Mouse (Mus musculus) midbrain, embryonic 11.5 days (tissue): Measurements from ENCODE around the gene A430005L14Rik. TPM values are rescaled to one million over a fixed set of nuclear protein-coding genes. Genes with fewer than 3 reads are reported as not detected.

Experiments used
- ATAC-seq: fragments of 200-750 bp; cut with Nextera tagmentation; 2 replicates; pipeline ENCODE4 v1.8.0; 2017; ENCODE audit warnings: moderate TSS enrichment, moderate library complexity; ENCODE audit not compliant: low FRiP score
- DNase-seq: peaks from one replicate; pipeline ENCODE4 v3.0.0; 2015; ENCODE audit warnings: low spot score; ENCODE audit errors: missing footprints
- H3K27ac ChIP-seq: fragments of 300-500 bp; sonication (generic); 2 replicates; pipeline ENCODE4 v1.5.1; 2014; ENCODE audit warnings: low read depth, low read length
- H3K27me3 ChIP-seq: fragments of 300-500 bp; sonication (generic); 2 replicates; pipeline ENCODE4 v1.6.1; 2014; ENCODE audit warnings: mild to moderate bottlenecking, low read length, moderate library complexity, mixed read lengths; ENCODE audit not compliant: control insufficient read depth, insufficient read depth
- H3K36me3 ChIP-seq: fragments of 300-500 bp; sonication (generic); 2 replicates; pipeline ENCODE4 v1.6.1; 2014; ENCODE audit warnings: mild to moderate bottlenecking, low read length, moderate library complexity, mixed read lengths; ENCODE audit not compliant: control insufficient read depth, insufficient read depth
- H3K4me1 ChIP-seq: fragments of 300-500 bp; sonication (generic); 2 replicates; pipeline ENCODE4 v1.6.1; 2014; ENCODE audit warnings: low read length; ENCODE audit not compliant: control insufficient read depth, insufficient read depth
- H3K4me2 ChIP-seq: fragments of 300-500 bp; sonication (generic); 2 replicates; pipeline ENCODE4 v1.6.1; 2014; ENCODE audit warnings: mild to moderate bottlenecking, moderate library complexity
- H3K4me3 ChIP-seq: fragments of 300-500 bp; sonication (generic); 2 replicates; pipeline ENCODE4 v1.5.1; 2014; ENCODE audit warnings: low read depth, low read length
- H3K9ac ChIP-seq: fragments of 300-500 bp; sonication (generic); 2 replicates; pipeline ENCODE4 v1.6.1; 2014; ENCODE audit warnings: low read length
- H3K9me3 ChIP-seq: fragments of 300-500 bp; sonication (generic); 2 replicates; pipeline ENCODE4 v1.6.1; 2016; ENCODE audit warnings: low read length; ENCODE audit not compliant: control insufficient read depth
- whole genome bisulfite sequencing: fragments of 180-500 bp; shearing (Covaris S2); extraction: QIAGEN DNeasy Blood & Tissue Kit; methylation state at CpG from one replicate; pipeline ENCODE4 v1.1.7; 2014; 5-methylcytosine and 5-hydroxymethylcytosine counted together
- polyA plus RNA-seq: library from polyadenylated mRNA; unstranded; fragments of >200 nt; fragmentation: Nextera tagmentation; extraction: Ambion mirVana; gene quantifications from 2 replicates; pipeline ENCODE4 v1.2.1, GENCODE M21; 2014

The A430005L14Rik gene
- polyA plus RNA-seq, 1 experiment from 2014 or later = 124 TPM

- Histone ChIP-seq H3K36me3 (peaks cover 29% of the 10 kb centered on the region), H3K4me3 (no peak overlapping the region)
Measured at GRCm38 (mm10) chr4:153992715-153993114, 35.7 kb downstream of the A430005L14Rik start.

DNA sequence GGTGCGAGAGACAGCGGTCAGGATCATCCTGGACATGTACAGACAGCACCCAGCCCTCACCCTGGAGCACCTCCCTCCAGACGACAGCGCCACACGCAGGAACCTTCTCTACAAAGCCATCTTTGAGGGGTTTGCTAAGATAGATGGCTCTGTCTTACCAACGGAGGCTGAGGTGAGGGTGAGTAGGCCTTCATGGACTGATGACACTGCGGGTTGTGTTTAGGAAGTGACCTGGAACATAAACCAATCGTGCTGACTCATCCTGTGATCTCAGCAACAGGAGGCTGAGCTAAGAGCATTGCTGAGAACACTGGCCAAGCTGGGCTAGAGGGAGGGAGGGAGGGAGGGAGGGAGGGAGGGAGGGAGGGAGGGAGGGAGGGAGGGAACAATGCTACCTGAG is 36.5 kb downstream of the A430005L14Rik start:
- 90% methylated on average over 8 of the region's 8 CpGs for WGBS
- no peak for DNase-seq
- ATAC-seq = no peak
- Histone ChIP-seq H3K4me2 (no peak overlapping the region), H3K36me3 (peaks cover 25% of the 10 kb centered on the region), H3K4me3 (no peak overlapping the region), H3K27me3 (no peaks in the 10 kb centered on the region), H3K4me1 (no peaks in the 10 kb centered on the region), H3K27ac (no peak overlapping the region), H3K9me3 (no peaks in the 10 kb centered on the region), H3K9ac (no peak overlapping the region)

More at GRCm38 (mm10) chr4:153992715-153993114, 35.7 kb downstream of the A430005L14Rik start:
- Histone ChIP-seq H3K27ac (no peak overlapping the region), H3K27me3 (no peaks in the 10 kb centered on the region), H3K9ac (no peak overlapping the region), H3K4me1 (no peaks in the 10 kb centered on the region), H3K9me3 (no peaks in the 10 kb centered on the region), H3K4me2 (no peak overlapping the region)
- 91% methylated on average over 10 of the region's 10 CpGs for whole genome bisulfite sequencing
- ATAC-seq = no peak
- no peak for DNase-seq

- peaks cover 10% of the 10 kb centered on the region for H3K36me3 ChIP-seq
- 90% methylated on average over 5 of the region's 5 CpGs for WGBS
- no peaks in the 10 kb centered on the region for H3K27me3 ChIP-seq
- ATAC-seq = no peak
- no peak overlapping the region for H3K27ac ChIP-seq
- H3K4me3 ChIP-seq = no peak overlapping the region
- no peak for DNase-seq
- no peak overlapping the region for H3K4me2 ChIP-seq
- H3K4me1 ChIP-seq = no peaks in the 10 kb centered on the region
- no peak overlapping the region for H3K9ac ChIP-seq
- H3K9me3 ChIP-seq = no peaks in the 10 kb centered on the region
Measured at GRCm38 (mm10) chr4:154005488-154005887, 48.5 kb downstream of the A430005L14Rik start.

DNA sequence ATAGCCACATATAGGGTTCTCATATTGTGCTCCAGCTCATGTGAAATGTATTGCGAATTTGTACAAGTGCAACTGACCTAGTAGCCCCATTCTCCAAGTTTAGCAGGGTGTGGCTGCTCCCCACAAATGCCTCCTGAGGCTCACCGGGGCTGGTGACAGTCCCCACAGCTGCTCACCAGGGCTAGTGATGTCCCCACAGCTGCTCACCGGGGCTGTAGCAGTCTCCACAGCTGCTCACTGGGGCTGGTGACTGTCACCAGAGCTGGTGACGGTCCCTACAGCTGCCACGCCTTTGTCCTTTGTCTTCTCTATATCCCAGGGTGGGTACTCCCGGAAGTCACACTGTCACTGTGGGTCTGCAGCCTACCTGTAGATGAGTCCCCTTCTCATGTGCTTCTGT is 49.2 kb downstream of the A430005L14Rik start:
- H3K9me3 ChIP-seq = no peaks in the 10 kb centered on the region
- no peaks in the 10 kb centered on the region for H3K27me3 ChIP-seq
- ATAC-seq (no peak), DNase-seq (no peak)
- peaks cover 10% of the 10 kb centered on the region for H3K36me3 ChIP-seq
- no peak overlapping the region for H3K4me3 ChIP-seq
- 90% methylated on average over 6 of the region's 6 CpGs for WGBS
- H3K4me2 ChIP-seq = no peak overlapping the region
- H3K9ac ChIP-seq = no peak overlapping the region
- H3K4me1 ChIP-seq = no peaks in the 10 kb centered on the region
- H3K27ac ChIP-seq = no peak overlapping the region

DNA sequence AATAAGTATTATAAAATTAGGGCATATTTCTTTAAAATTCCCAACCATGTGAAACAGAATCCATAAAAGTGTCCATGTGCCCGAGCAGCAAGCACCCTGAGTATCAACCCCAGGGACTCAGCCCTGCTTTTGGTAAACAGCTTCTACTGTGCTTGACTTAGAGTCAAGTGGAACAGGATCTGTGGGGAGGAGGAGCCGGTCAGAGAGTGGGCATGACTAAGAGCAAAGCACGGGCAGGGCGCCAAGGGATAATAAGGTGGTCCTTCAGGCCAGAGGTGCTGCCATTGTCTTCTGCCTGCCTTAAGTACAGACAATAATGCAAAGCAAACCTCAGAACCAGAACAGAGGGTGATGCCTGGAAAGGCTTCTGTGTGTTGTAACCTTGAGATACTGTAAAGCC is 50.7 kb downstream of the A430005L14Rik start:
- H3K9me3 ChIP-seq = no peaks in the 10 kb centered on the region
- no peak overlapping the region for H3K9ac ChIP-seq
- ATAC-seq (no peak), DNase-seq (no peak)
- H3K4me3 ChIP-seq = no peak overlapping the region
- no peak overlapping the region for H3K27ac ChIP-seq
- H3K4me1 ChIP-seq = peaks cover 3% of the 10 kb centered on the region
- WGBS = 79% methylated on average over 4 of the region's 4 CpGs
- no peak overlapping the region for H3K4me2 ChIP-seq
- H3K36me3 ChIP-seq = peaks cover 8% of the 10 kb centered on the region
- H3K27me3 ChIP-seq = no peaks in the 10 kb centered on the region

- no peaks in the 10 kb centered on the region for H3K9me3 ChIP-seq
- DNase-seq (no peak), ATAC-seq (peak; percentile 65)
- peak overlapping the region; percentile 99 for H3K4me2 ChIP-seq
- no peaks in the 10 kb centered on the region for H3K27me3 ChIP-seq
- WGBS = 31% methylated on average over 13 of the region's 13 CpGs
- peaks cover 12% of the 10 kb centered on the region for H3K4me1 ChIP-seq
- H3K9ac ChIP-seq = peak overlapping the region; percentile 93
- peak overlapping the region; percentile 100 for H3K4me3 ChIP-seq
- H3K27ac ChIP-seq = no peak overlapping the region
- peaks cover 12% of the 10 kb centered on the region for H3K36me3 ChIP-seq
Measured at GRCm38 (mm10) chr4:154010907-154011645, 54.0 kb downstream of the A430005L14Rik start.

Other genes starting within 250 kb of the A430005L14Rik start
- 10.5 and 12.0 TPM in 2 replicates for gene Dffb, start 17.9 kb downstream of the A430005L14Rik start, polyA plus RNA-seq
- 18.7 and 19.0 TPM in 2 replicates for gene Cep104, start 18.0 kb downstream of the A430005L14Rik start, polyA plus RNA-seq
- 10.9 and 13.7 TPM in 2 replicates for gene Lrrc47, start 54.5 kb downstream of the A430005L14Rik start, polyA plus RNA-seq
- 9.5 and 10.9 TPM in 2 replicates for gene Smim1, start 69.0 kb downstream of the A430005L14Rik start, polyA plus RNA-seq
- gene Ccdc27, start 85.4 kb downstream of the A430005L14Rik start, polyA plus RNA-seq = not detected in 2 replicates
- 0.15 and 0.51 TPM in 2 replicates for gene Trp73, start 183.0 kb downstream of the A430005L14Rik start, polyA plus RNA-seq
- gene Wrap73, start 185.1 kb downstream of the A430005L14Rik start, polyA plus RNA-seq = 42.2 and 46.3 TPM in 2 replicates
- 140 and 144 TPM in 2 replicates for gene Tprgl, start 203.4 kb downstream of the A430005L14Rik start, polyA plus RNA-seq
- 11.5 and 12.4 TPM in 2 replicates for gene Megf6, start 213.5 kb downstream of the A430005L14Rik start, polyA plus RNA-seq